Mouse (Mus musculus) adrenal gland (tissue): ENCODE data around the gene Klra2.
"Not testable (repeated sequence)": the region's sequence is repeated elsewhere in the genome, so short reads cannot be mapped to it uniquely, and the experiment has no call there.

Experiments
- intact Hi-C: fragments of 180-260 bp; cut with DNase I; formaldehyde crosslinking; loops from one replicate; pipeline ENCODE4 v1.15.1; 2025
- long read RNA-seq, 2 experiments: library from polyadenylated mRNA; unstranded; transcript quantifications; one replicate each; pipeline ENCODE4 v2.0.0; 2020; ENCODE audit warnings: borderline replicate concordance in 1 of 2; ENCODE audit not compliant: insufficient replicate concordance in 1 of 2

Gene Klra2
- long read RNA-seq, experiment 1, partial matches to known transcripts, result 0 of 1 reads
- long read RNA-seq, experiment 1, other reads (novel, unspliced or antisense), result 1 of 1 reads
- long read RNA-seq, experiment 2, partial matches to known transcripts, result 1 of 1 reads
- long read RNA-seq, experiment 2, other reads (novel, unspliced or antisense), result 0 of 1 reads

DNA sequence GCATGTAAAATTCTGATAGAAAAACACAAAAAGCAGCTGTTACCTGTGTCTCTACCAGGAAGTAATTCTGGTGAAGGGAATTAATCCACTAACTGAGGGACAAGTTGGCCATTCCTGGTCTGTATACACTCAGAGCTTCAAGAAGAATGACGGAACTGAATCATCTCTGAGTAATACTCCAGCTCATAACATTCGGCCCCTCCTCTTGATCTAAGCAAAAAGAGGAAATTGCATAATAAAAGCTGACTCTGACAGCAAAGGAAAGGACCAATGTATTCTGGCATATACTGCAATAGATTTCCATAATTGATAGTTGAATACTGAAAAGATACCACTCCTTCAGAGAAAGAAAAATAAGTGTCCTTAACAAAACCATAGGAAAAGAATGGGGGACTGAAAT, at the start of gene Klra2:
TSS of gene Klra2 (minus strand) at position 157 of the 400 bp plus-strand sequence.
- intact Hi-C loops, result loop anchor here (1.0 kb wide), 1 partner anchor 22 kb away; no protein-coding TSS in a partner anchor

DNA sequence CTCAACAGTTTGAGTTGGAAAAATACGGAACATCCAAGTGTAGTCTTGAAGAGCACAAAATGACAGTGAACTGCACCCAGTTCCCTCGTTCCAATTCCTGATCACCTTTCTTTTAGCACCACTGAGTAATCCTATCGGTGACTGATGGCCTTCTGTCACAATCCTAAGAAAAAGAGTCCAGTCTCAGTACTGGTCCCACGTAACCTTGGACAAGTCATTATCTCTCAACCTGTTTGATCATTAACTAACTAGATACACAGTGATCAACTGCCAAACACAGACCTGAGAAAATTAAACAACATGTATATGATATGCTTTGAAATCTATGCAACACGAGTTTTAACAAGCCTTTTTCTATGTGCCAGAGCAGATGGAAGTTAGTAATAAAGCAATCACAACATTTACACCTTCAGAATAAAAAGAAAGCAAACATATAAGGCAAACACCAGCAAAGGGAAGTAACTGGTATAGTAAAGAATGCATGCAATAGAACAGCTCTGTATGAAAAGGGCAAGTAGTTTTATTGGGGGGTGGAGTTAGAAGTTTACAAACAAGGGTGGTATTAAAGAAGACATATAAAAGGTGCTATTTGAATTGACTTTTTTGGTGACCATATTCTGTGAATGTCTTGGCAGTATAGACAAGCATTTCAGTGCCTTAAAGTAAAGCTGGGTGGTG, 47.4 kb upstream of the Klra2 start:
- intact Hi-C loops, result no loop called here

GRCm38 (mm10) chr6:131293916-131294315, 46.8 kb upstream of the Klra2 start:
- intact Hi-C loops, result no loop called here

DNA sequence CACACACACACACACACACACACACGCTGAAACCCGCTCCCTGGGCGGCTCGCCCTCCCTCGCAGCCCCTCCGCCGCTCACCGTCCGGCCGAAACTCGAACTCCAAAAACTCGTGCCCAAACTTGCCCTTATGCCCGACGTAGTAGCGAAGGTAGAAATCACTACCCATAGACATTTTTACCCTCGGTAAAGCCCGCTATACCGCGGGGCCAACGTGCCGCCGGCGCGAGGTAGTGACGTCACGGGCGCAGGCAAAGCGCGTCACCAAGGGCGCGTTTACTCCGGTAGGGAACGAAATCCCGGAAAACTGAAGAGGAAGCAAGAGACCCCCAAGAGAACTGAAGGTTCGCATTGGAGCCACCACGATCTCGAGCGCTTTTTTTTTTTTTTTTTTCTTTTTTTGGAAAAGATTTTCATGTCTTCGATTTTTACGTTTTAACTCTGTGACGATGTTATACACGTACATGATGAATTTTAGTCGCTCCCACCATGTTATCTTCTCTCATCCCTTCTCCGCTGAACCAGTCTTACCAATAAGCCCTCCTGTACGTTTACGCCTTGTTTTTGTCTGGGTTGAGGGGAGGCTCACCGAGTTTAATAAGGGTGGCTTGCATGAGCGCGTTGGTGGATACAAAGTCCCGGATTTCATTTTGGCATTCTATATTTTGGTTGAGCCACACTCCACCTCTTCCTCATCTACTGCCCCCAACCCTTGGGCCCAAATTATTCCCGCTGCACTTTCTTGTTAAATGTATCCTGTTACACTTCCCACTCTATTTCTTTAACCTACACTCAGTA, 46.0 kb upstream of the Klra2 start, which contains the start of gene Magohb:
TSS of gene Magohb (minus strand) at position 254 of the 798 bp plus-strand sequence.
- intact Hi-C loops, result no loop called here

DNA sequence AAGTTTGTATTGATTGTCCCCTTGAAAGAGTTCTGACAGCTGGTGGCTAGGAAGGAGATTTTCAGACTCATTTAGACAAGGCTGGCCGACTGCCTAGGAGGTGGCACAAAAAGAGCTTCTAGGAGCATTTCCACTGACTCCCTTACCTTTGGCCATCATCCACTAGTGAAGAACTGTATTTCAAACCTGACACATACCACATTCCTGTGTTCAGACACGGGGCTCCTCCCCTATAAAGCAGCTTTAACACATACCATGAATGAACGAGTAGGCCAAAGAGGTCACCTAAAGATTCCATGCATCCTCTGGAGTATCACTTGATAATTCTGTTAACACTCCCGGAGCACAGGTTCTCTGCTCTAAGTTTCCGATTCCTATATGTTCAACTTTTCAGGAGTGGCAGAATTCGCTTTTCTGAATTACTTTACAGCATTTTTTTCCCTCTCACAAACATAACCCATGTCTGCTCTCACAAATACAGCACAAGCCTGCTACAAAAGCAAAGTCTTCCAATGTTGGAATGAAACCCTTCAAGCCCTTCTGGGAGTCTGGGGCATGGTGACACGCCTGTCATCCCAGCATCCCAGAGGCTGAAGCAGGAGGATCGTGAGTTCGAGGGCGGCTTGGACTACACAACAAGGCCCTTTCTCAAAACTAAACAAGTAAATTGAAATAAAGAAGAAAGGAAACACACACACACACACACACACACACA, 45.3 kb upstream of the Klra2 start:
- intact Hi-C loops, result no loop called here

DNA sequence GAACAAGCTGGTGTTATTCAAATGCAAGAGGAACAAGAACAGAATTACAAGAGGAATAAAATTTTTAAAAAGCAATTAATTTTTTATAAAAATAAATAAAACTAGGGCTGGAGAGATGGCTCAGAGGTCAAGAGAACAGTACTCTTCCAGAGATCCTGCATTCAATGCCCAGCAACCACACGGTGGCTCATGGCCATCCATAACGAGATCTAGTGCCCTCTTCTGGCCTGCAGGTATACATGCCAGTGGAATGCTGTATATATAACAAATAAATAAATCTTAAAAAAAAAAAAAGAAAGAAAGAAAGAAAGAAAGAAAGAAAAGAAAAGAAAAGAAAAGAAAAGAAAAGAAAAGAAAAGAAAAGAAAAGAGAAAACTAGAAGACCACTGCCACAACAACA, 43.3 kb upstream of the Klra2 start:
- intact Hi-C loops, result no loop called here

DNA sequence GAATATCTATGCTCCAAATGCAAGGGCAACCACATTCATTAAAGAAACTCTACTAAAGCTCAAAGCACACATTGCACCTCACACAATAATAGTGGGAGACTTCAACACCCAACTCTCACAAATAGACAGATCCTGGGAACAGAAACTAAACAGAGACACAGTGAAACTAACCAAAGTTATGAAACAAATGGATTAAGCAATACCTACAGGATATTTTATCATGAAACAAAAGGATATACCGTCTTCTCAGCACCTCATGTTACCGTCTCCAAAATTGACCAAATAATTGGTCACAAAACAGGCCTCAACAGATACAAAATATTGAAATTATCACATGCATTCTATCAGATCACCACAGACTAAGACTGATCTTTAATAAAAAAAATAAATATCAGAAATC, 31.0 kb upstream of the Klra2 start:
- intact Hi-C loops, result not testable (repeated sequence)

DNA sequence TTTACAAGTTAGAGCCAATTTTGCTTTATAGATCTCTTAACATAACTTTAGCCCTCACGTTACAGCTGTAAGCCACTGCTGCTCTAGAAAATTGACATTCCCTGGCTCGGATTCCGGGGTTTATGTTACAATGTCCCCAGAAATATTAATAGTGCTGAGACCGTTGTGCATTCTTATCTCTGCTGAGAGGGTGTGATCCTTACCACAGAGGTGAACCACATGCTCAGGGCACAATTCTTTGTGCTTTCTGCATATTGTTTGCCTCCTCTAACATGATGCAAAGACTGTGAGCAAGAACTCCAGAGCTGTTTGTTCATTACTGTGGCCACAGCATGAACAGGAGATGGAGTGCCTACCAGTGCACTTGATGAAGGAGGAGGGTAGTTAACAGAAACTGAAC, 29.5 kb upstream of the Klra2 start:
- intact Hi-C loops, result no loop called here

DNA sequence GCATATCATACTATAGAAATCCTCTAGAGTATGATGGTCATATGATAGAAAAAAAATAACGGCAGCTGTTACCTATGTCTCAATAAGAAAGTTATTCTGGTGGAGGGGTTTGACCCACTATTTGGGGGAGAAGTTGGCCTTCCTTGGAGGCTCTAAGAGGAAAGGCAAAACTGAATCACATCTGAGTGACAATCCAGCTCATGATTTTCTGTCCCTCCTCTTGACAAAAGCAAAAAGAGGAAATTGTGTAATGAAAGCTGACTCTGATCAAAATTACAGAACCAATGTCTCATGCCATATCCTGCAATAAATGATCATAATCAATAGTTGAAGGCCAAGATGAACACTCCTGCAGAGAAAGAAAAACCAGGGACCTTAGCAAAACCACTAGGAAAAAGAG, 25.1 kb upstream of the Klra2 start:
- intact Hi-C loops, result no loop called here

GRCm38 (mm10) chr6:131270312-131270711, 23.1 kb upstream of the Klra2 start:
- intact Hi-C loops, result no loop called here

GRCm38 (mm10) chr6:131269599-131269998, 22.4 kb upstream of the Klra2 start:
- intact Hi-C loops, result loop anchor here (1.0 kb wide), 1 partner anchor 22 kb away; the partner anchor contains the start of gene Klra2

- intact Hi-C loops, result no loop called here
Measured at GRCm38 (mm10) chr6:131264175-131264574, 17.0 kb upstream of the Klra2 start.

- intact Hi-C loops, result no loop called here
Measured at GRCm38 (mm10) chr6:131262778-131263177, 15.6 kb upstream of the Klra2 start.

DNA sequence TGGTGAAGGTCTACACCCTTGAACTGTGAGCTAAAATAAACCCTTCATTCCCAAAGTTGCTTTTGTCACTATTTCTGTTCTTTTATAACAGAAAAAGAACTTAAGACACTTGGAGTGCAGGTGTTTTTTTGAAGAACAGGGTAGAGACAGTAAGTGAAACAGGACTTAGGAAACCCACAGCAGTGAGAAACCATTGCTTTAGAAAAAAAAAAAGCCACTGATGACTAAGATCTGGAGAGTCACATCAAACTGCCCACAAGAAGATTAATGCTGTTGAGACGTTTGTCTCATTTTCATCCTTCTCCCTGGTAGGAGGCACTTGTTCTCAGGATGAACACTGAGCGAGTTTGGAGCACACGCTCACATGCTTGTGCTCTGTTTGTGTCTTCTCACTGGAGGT, 14.8 kb upstream of the Klra2 start:
- intact Hi-C loops, result no loop called here

DNA sequence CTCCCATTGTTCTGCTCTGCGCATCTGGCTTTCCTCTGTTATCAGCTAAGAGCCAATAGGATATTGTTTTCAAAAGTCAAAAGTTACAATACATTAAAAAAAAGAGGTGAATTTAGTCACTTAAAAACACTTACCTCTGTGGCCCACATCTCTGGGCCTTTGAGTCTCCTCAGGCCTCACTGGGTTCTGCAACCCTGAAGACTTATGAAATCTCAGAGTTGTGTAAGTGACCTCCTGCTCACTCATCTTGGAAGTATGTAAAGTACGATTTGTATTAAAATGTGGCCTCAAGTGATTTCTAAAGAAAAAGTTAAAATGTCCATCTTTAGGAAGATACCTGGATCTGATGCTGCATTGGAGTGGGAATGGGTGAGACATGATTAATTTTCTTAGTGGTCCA, 2.1 kb downstream of the Klra2 start:
- intact Hi-C loops, result no loop called here
